Mouse (Mus musculus): Measurements from ENCODE around the gene Sde2. TPM values are rescaled to one million over a fixed set of nuclear protein-coding genes. Genes with fewer than 3 reads are reported as not detected.
A peak's percentile ranks its signal among the peaks of the same experiment; 100 is the strongest.

Gene Sde2
- total RNA-seq (2021), result 10 to 100 TPM; 10.3 to 14.2 TPM

DNA sequence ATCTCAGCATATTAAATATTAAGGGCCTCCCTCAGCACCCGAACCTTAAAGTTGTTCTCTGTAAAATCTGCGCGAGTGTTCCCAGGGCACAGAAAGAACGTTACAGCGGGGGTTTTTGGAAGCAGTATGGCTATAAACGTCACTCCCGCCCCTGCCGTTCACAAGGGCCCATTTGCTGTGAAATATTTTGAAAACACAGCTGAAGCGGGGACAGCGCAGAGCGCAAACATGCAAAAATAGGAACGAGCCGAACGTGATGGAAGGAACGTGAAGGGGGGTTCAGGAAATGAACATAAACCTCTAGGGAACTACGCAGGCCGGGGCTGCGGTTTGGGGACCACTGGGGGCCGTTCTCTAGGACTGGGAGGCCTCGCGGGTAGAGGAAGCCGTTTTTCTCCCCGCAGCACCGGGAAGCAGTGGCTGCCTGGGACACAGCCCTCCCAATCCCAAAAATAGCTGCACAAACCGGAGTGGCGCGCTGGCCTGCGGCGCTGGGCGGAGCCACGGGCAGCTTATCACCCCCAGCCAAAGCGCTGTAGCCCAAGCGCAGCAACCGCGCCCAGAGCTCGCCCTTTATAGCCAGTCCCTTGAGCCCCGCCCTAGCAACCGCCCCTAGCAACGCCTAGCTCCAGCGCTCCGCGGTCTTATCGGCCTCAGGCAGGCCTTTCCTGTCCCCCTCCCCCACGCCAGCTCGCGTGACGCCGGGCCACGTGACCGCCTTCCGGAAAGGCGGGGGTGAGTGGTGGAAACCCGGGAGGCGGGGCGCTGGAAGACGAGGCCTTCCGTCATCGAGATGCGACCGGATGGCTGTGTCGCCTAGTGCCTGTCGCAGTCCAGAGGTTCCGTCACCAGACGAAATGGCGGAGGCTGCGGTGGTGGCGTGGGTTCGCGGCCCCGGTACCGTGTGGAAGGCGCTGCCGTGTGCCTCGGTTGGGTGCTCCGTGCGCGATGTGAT is at the start of gene Sde2:
Gene Sde2, plus strand, starts transcription at position 812 of the 955 bp plus-strand sequence.
- intact Hi-C loops (cut with DNase I), result loop anchor here (1.0 to 2.0 kb wide), 2 partner anchors 37 to 82 kb away; partner anchors contain the start of gene H3f3a
- peak; percentile 100 for DNase-seq

DNA sequence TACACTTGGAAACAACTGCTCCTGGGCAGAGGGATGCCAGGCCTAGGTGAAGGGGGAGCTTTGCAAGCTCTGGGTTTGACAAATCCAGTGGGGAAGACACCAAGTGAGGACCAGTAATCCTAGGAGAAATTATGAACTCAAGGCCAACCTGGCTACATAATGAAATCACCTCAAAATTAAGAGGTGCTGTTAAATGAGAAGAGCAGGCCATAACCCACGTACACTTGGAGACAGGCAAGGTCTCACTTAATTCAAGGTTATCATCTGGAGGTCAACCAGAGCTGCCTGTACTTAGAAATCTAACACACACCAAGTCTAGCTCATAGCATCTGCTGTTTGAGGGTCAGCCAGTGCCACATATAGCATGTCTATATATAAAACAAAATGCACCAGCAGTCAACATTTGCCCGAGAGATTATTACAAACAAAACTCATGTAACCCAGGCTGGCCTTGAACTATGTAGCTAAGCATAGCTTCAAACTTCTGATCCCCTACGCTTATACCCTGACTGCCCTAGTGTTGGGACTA is 49.4 kb upstream of the Sde2 start:
- intact Hi-C loops (cut with DNase I), result no loop called here
- DNase-seq, result no peak

GRCm38 (mm10) chr1:180803881-180804280 is 47.0 kb upstream of the Sde2 start:
- intact Hi-C loops (cut with DNase I), result no loop called here
- DNase-seq, result no peak

- no peak for DNase-seq
- intact Hi-C loops (cut with DNase I), result no loop called here
These were observed 42.1 kb upstream of the Sde2 start for GRCm38 (mm10) chr1:180808831-180809230.

DNA sequence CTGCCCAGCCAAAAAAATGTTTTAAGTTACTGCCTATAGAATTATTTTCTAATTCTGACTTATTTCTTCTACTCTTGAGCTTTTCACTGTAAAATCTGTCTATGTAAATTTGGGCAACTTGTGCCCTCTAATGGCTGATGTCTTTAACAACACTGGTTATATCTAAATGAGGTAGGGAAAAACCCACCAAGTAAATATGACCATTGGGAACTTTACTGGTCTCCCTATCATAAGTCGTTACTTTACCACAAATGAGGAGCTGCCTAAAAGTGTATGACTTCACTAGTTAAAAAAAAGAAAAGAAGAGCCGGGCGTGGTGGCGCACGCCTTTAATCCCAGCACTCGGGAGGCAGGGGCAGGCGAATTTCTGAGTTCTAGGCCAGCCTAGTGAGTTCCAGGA is 40.0 kb upstream of the Sde2 start:
- intact Hi-C loops (cut with DNase I), result loop anchor here (2.0 to 5.0 kb wide), 3 partner anchors 34 to 206 kb away; no protein-coding TSS in a partner anchor
- DNase-seq, result no peak

DNA sequence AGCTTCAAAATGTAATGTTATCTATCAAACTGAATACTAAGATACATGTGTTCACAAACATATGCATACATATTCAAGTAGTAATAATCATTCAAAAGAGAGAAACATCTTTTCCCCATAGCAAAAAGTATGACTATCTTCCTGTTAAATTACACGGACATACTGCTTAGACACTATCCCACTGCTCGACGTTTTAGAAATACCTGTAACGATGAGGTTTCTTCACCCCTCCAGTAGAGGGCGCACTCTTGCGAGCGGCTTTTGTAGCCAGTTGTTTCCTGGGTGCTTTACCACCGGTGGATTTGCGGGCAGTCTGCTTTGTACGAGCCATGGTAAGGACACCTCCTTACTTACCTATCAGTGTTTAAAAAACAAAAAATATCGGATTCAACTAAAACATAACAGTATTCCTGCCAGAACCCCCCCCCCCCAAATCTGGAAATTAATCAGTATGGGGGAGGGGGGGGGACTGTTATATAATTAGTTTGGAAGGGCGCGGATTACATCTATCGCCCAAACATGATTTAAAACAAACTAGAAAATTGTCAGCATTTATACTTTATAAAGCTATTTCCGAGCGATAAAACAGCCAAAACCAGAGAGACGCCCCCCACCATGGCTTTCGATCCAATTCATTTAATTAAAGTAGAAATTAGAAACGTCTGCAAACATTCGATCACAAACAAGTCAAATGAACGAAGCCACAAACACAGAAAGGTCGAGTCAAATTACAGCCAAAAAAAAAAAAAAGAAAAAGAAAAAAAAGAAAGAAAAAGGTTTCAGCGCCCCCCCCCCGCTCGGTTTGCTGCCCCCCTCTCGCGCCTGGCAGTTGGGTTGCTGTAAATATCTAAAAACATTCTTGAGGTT is 39.1 kb upstream of the Sde2 start:
- intact Hi-C loops (cut with DNase I), result loop anchor here (2.0 to 5.0 kb wide), 3 partner anchors 35 to 205 kb away; no protein-coding TSS in a partner anchor
- peak in 1 of 2 experiments; percentile 32 for DNase-seq

DNA sequence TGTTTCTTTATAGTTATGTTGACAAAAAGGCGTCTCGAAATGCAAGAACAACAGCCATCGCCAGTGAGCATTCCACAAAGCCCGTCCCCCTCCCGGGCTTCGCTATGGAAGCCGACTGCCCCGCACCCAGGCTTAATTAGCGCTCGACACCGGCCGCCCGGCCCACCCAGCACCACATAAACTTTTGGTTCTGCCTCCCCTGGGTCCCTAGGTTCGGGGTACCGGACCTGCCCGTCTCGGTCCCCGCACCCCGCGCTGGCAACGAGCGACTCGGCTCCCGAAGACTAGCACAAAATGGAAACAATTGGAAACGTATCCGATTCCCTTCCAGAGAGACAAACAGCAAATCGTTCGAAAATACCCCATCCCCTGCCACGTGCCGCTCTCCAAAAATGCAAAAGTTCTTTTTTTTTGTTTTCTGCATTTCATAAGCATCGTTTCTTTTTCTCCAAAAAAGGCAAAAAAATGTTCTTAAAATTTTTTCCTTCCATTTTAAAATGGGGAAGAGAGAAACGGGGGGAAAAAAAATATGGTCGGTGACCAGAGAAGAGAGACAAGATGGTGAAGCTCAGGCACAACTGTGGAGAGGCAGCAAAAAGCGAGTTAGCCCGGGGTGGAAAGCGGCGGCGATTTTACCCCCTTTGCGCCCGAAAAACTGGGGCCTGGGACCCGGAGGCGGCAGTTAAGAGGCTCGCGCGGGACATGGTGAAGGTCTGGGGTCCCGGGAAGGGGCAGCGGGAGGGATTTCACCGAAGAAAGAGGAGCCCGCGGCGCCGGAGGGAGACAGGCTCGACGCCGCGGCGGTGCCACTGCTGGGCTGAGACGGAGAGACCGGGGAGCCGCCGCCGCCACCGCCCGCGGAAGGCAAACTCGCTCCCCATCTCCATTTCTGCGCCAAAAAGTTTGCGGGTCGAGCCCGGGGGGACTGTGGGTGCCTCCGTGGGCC is 38.2 kb upstream of the Sde2 start:
- peak; percentile 66 to 74 for DNase-seq

GRCm38 (mm10) chr1:180813409-180813884 is 37.5 kb upstream of the Sde2 start:
- peak; percentile 96 to 97 for DNase-seq
- intact Hi-C loops (cut with DNase I), result loop anchor here (1.0 to 5.0 kb wide), 3 partner anchors 37 to 204 kb away; partner anchors contain the start of gene Acbd3

More for the DNA sequence above, 38.2 kb upstream of the Sde2 start:
- intact Hi-C loops (cut with DNase I), result loop anchor here (1.0 to 5.0 kb wide), 3 partner anchors 38 to 205 kb away; partner anchors contain the start of gene Acbd3

DNA sequence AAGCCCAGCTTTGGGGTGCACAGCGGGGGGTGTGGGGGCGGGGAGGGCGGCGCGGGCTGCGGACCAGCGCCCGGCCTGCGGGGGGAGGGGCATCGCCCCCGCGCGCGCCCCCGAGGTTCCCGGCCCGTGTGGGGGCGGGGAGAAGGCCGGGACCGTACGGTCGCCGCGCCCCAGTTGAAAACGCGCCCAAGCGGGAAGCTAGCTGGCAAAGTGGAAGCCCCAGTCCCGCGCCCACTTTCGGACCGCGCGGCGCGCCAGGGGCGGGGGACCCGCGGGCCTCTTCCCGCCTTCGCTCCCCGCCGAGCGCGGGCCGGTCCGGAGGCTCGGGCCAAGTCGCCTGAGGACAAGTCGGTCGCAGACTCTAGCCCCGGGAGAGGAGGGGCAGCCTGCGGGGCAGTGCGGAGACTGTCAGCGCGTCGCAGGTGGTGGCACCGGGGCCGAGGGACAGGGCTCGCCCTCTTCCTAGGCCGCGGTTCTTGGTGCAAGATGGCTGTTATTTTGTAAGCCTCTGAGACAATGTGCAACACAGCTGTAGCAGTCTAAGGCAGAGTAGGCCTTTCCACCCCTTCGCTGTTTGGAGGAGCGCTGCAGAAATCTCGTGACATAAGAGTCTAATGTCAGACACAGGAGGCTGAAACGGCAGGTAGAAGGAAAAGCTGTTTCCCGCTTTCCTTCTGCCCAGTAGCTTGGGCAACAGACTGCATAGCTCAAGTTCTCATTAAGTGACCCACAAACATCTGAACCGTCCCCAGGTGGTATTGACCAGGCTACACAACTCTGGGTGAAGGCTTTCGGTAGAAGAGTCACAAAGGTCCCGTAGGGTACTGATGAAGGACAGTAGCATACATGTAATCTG is 36.8 kb upstream of the Sde2 start, which contains the start of gene H3f3a:
Gene H3f3a, minus strand, starts transcription at position 59 of the 856 bp plus-strand sequence.
- intact Hi-C loops (cut with DNase I), result loop anchor here (1.0 to 5.0 kb wide), 3 partner anchors 36 to 203 kb away; partner anchors contain the start of gene Acbd3
- DNase-seq, result peak; percentile 90 to 97

DNA sequence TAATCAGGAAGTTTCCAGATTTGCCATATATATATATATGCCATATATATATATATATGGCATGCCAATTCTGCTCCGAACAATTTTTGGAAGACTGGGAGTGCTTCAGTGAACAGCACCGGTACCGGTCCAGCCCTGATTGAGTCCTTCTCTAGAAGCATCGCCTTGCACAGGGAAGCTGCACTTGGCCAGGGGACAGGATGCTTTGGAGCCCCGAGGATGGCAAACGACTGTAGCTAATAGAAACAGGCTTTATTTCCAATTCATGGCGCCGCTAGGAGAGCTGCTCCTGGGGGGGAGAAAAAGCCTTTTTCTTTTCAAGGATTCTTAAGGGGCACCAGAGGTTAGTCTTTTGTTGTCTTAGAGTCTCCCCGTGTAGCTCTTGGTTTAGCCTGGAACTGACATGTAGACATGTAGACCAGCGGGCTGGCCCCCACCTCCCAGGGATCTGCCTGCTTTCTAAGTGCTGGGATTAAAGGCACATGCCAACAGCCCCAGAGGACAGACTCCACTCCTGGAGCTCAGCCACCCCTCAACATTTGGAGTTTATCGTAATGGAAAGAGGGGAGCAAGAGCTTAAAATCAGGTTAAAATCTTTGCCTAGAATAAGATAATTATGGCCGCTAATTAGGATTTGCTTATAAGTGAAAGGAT is 35.4 kb upstream of the Sde2 start:
- DNase-seq, result no peak
- intact Hi-C loops (cut with DNase I), result no loop called here

- no peak for DNase-seq
- intact Hi-C loops (cut with DNase I), result no loop called here
These were observed 32.9 kb upstream of the Sde2 start for GRCm38 (mm10) chr1:180818000-180818399.

GRCm38 (mm10) chr1:180821101-180821500 is 29.8 kb upstream of the Sde2 start:
- intact Hi-C loops (cut with DNase I), result no loop called here
- DNase-seq, result no peak

- intact Hi-C loops (cut with DNase I), result no loop called here
- DNase-seq, result no peak
These were observed 28.7 kb upstream of the Sde2 start for GRCm38 (mm10) chr1:180822276-180822675.

DNA sequence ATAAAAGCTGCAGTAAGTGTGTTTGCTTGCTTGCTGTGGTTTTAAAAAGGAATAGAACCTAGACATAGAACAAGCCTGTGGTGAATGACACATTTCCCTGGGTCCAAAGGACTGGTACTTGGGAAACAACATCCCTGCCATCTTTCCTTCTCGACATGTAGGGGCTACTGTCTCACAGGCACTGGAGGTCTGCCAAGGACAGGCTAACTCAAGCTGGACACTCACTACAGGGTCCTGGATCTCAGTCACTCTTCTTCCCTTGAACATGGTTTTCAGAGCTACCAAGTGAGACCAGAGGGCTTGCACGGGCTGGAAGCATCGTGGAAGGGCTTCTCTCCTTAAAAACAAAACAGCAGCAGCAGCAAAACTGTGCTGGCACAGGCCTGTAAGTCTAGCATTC is 27.2 kb upstream of the Sde2 start:
- no peak for DNase-seq
- intact Hi-C loops (cut with DNase I), result no loop called here

DNA sequence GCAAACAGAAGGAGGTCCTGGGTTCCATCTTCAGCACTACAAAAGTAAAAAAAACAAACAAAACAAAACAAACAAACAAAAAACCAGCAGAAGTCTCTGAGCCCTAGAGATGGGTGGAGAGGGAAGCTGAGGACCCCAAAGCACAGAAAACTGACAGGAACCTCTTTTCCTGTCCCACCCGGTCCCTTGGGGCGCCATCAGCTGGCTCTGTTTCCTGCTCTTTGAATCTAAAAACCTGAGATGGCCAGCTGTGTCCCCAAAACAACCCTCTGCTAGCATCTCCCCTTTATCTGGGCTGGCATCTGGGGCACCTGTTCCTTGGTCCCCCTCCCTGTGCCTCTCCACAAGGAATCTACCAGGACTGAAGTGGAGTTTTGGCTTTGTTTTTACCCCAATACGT is 26.2 kb upstream of the Sde2 start:
- intact Hi-C loops (cut with DNase I), result no loop called here
- DNase-seq, result peak; percentile 49 to 55

- intact Hi-C loops (cut with DNase I), result no loop called here
- no peak for DNase-seq
These were observed 24.3 kb upstream of the Sde2 start for GRCm38 (mm10) chr1:180826634-180827033.

- DNase-seq, result no peak
- intact Hi-C loops (cut with DNase I), result no loop called here
These were observed 21.2 kb upstream of the Sde2 start for GRCm38 (mm10) chr1:180829775-180830174.

DNA sequence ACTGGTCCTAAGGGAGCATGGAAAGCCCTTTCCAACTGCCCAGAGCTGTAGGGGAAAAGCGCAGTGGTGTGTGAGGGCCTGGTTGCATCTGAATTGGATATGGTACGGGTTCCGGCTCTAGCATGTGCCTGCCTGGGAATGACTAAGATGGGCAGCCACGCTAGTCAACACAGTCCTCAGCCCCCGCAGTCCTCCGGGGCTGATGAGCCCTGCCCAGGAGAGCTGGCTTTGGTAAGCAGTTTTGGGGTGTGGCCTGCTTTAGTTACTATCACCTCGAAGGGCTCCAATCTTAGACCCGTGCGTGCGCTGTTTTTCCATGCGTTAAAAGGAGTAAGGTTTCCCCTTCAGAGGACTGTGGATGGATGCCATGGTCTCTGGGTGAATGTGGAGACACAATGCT is 20.8 kb upstream of the Sde2 start:
- no peak for DNase-seq
- intact Hi-C loops (cut with DNase I), result no loop called here
